Mouse (Mus musculus) NIH3T3 (cell line): ENCODE results near the gene Cass4.
A peak's percentile ranks its signal among the peaks of the same experiment; 100 is the strongest.

Experiments
- DNase-seq: peaks from one replicate; pipeline ENCODE4 v3.0.0-alpha.2; 2012; ENCODE audit warnings: low read depth

The Cass4 gene

DNA sequence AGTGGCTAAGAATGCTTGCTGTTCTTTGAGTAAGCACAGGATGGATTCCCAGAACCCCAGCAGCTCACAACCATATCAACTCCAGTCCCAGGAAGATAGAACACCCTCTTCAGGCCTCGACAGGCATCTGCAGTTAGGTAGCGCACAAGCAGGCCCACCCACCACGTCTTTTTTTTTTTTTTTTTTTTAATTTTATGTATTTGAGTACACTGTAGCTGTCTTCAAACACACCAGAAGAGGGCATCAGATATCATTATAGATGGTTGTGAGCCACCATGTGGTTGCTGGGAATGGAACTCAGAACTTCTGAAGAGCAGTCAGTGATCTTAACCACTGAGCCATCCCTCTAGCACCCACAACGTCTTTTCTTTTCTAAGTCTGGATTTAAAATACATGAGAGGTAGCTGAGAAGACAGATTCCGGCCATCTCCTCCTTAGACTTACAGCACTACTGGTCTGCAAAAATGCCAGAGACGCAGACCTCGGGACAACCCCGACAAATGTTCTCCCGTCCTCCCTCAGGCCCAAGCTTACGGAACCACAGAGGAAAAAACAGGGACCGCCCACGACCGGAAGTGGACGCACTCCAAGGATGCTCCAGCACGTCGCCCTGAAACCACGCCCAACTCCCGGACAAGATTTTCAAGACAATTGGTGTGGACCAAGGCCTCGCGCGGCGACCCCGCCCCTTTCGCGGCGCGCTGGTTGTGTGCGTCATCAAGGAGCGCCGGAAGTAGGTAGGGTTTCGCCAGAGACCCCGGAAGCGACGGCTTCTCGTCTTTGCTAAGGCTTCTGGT lies 46.4 kb downstream of the Cass4 start, which contains the start of gene Rtf2:
Gene Rtf2, plus strand, starts transcription at position 714 of the 797 bp plus-strand sequence.
- peak; percentile 100 for DNase-seq

DNA sequence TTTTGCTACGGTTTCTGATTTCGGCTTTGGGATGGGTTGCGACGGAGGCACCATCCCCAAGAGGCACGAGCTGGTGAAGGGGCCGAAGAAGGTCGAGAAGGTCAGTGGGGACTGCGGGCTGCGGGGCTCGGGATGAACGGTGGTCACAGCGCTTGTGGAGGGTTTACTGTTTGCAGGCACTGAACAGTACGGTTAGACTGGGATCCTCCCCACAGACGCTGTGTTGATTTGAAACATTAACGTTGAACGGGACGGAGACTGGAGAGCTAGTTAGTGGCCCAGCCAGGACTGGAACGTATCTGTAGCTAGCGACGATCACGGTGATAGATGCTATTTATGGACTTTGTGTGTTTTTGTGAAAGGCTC lies 47.0 kb downstream of the Cass4 start:
- DNase-seq = no peak

DNA sequence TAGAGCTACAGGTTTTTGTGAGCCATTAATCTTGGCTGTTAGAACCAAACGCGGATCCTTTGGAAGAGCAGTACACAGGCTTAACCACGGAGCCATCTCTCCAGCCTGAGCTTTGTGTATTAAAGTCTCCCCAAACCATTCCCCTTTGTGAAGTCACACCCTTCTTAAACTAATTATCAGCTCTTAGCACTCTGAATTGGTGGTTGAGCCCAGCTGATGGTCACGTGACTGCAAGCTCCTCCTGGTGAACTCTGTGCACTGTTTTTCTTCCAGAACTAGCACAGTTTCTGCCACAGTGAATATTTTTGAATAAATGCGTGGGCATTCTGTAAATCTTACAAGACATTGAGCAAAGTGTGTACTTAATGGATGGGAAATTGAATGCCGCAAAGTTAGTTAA lies 47.6 kb downstream of the Cass4 start:
- peak; percentile 51 for DNase-seq

DNA sequence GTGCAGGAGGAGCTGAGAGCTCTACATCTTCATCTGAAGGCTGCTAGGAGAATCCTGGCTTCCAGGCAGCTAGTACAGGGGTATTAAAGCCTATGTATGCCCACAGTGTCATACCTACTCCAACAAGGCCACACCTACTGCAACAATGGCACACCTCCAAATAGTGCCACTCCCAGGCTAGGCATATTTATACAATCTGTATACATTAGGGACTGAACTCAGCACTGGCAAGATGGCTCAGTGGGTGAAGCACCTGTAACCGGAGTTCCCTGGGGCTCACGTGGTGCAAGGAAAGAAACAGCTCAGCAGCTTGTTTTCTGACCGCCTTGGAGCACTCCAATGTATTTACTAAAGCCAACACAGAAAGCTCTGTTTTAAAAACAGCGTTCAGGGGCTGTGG lies 52.0 kb downstream of the Cass4 start:
- no peak for DNase-seq

DNA sequence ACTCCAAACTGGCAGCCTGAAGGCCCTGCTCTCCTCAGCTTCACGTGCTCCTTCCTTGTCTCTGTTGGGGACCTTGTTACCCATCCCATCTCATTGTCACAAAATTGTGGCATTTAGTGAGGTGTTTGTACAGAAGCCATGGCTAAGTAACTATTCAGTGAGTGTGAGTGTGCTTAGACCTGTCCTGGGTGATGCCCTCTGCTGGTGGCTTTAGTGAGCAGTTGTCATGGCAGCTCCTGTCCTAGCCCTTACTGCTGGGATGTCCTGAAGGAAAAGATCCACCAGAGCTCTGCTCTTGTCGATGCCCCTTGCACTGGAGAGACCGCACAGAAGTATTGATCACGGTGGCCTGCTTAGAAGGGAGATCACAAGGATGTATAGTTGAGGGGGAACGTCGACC lies 53.7 kb downstream of the Cass4 start:
- peak; percentile 36 for DNase-seq

DNA sequence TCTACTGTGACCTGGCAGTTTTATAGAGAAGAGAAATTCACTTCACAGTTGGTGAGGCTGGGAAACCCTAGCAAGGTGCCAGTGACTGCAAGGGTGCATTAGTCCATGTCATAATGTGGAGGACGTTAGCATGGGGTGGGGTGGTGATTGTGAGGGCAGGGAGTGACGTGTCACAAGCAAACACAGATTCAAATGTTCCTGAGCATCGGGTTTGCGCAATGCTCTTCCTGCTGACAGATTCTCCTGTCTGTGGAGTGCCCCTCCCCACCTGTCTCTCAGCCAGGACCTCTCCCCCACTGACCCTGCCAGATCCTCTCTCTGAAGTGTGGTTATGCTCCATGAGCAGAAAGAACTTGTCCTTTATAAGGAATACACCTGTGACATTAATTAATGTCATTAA lies 54.7 kb downstream of the Cass4 start:
- no peak for DNase-seq

DNA sequence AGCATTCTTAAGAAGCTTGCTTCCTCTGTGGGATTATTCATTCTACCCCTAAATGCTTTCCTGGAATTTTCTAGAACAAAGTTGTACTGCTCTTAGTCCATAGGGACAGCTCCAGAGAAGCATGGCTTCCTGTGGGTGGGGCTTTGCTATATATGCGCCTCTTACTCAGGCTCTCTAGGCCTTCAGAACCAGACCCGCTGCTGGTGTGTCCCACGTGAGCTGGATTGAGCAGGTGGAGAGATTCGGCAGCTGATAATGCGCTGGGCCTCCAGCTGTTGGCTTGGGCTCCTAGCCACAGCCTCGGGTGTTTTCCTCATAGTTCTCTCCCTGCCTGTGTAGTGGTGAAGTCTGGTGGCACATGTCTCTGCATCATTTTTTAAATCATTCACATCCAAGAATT lies 57.0 kb downstream of the Cass4 start:
- DNase-seq = no peak

DNA sequence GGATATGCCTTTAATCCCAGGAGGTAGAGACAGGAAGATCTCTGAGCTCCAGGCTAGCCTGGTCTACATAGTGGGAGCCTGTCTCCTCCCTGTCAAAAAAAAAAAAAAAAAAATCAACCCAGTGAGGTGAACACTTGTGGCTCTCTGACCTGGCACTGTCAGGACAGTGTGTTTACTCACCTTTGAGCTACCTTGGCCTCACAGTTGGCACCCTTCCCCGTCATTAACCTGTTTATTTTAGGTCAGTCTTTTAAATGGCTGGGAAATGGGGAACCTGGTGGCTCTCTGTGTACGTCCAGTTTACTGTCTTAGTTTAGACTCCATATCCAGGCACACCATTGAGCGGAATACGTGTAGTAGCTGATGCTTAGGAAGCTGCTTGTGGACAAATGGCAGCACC lies 58.4 kb downstream of the Cass4 start:
- no peak for DNase-seq

DNA sequence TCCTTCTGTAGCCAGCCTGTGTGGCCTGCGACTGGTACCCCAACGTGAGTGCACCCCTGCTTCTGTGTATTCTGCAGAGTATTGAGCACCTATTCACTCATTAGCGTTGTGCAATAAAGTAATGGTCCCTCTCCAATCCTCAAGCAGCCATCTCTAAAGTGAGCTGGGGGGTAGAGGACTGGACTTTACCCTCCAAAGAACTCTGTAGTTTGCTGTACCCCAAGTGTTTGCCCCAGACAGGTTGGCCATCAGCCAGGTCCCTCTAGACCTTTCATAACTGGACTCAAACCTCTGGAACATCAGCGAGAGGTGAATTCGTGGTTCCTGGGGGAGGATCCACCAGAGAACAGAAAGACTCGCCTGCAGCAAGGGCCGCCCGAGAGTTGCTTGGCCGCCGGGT lies 58.9 kb downstream of the Cass4 start:
- no peak for DNase-seq

DNA sequence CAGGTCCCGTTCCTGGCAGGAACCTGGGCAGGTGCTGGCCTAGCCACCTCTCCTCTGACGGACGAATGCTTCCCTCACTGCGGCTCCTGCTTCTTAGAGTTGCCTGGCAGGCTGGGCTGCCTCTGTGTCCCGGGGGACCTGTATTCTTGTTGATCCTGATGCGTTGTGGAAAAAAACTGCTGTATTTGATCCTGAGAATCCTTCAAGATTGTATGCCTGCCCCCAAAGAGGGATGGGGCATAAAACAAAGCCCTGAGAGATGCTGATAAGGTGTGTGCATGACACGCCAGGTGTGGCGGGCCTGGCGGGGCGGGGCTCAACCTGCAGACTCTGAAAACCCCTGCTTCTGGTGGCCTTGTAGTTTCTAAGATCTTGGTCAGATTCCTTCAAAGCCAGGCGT lies 64.9 kb downstream of the Cass4 start, which contains the start of gene Gcnt7:
Gene Gcnt7, minus strand, starts transcription at position 101 of the 400 bp plus-strand sequence.
- no peak for DNase-seq

DNA sequence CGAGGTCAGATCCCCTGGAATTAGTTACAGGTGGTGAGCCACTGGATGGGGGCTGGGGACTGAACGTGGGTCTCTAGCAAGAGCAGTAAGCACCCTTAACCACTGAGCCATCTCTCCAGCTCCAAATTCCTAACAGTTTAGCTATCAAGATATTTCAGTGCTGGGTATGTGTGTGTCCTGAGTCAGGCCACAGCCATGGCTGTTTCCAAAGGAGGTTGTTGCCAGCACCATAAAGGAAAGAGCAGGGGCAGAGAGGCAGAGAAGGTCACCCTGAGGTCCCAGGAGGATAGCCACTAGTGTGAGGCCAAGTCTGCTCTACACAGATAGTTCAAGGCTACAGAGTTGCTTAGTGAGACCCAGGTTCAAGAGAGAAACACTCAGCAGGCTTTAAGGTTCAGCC lies 67.1 kb downstream of the Cass4 start:
- peak; percentile 66 for DNase-seq

DNA sequence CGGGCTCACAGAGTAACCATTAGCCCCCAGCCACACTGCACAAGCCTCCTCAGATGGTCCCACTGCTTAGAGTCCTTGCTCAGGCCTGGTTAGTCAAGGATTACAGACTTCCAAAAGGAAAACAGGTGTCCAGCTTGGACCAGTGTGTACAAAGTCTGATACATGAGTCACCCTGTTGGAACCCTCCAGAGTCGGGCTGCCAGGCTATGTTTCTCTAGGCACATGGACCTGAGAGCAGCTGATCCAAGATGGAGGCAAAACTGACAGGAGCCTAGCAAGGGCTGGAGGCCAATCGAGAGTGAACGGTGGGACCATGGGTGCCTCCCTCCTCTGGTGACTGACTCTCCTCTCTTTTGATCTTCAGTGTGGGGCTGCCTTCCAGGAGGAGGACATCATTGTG lies 69.2 kb downstream of the Cass4 start:
- DNase-seq = peak; percentile 55

DNA sequence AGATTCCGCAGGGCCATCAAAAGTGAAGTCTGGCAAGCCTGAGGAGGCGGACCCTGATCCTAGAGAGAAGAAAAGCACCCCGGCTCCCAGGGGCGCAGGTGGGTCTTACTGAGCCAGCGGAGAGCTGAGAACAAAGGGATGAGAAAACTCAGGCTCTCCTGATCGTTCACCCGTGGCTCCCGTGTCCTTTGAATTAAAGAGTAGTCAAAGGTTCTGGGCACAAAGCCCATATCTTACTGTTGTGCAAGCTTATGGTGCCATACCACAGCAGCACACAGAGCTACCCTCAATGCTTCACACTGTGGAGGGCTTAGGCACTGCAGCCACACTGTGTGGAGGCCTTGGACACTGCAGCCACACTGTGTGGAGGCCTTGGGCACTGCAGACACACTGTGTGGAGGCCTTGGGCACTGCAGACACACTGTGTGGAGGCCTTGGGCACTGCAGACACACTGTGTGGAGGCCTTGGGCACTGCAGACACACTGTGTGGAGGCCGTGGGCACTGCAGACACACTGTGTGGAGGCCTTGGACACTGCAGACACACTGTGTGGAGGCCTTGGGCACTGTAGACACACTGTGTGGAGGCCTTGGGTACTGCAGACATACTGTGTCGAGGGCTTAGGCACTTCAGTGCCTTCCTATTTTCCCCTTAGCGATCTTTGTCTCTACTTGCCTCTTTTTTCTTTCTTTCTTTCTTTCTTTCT lies 73.0 kb downstream of the Cass4 start:
- DNase-seq = peak; percentile 24

DNA sequence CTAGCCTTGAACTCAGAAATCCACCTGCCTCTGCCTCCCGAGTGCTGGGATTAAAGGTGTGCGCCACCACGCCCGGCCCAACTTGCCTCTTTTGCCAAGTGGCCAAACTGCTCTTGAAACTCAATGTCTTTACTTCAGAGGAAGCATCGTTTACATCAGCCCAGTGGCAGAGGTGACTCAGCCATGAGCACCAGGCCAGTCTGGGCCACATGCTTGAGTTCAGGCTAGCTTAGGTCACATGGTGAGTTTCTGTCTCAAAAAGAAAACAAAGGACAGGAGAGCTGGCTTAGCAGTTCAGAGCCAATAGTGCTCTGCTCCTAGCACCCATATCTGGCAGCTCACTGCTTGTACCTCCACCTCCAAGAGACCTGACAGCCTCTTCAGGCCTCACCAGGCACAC lies 73.6 kb downstream of the Cass4 start:
- no peak for DNase-seq

DNA sequence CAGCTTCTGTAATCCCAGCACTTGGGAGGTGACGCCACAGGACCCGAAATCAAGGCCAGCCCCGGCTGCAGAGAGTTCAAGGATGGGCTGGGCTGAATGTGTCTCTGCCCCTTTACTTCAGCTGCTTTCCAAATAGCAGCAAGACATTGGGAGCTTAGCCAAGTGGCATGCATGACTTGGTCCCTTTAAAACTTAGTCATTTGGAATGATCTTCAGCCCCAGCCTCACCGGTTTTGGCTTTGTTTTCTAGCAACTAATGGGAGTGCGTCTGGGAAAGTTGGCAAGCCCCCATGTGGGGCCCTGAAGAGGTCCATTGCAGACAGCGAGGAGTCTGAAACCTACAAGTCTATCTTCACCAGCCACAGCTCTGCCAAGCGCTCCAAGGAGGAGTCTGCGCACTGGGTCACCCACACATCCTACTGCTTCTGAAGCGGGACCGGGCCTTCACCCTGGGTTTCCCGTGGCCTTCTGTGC lies 74.8 kb downstream of the Cass4 start:
- peak; percentile 47 for DNase-seq

DNA sequence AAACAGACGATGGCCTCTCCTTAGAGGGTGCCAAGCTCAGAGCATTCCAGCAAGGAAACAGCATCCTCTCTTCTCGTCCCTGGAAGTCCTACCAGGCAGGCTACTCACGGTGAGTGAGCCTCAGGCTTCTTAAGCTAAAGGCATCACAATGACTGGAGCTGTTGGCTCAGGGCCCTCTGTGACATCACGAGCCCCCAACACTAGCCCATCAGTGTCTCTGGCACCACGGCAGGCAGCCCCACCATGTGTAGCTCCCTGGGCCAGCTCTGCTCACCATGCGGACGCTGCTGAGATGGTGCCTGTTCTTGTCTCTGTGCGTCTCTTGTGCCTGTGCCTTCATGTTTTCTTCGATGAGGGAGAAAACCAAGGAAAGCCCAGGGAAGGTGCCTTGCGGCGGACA lies 78.7 kb downstream of the Cass4 start, which contains the start of gene Fam209:
Gene Fam209, plus strand, starts transcription at position 203 of the 400 bp plus-strand sequence.
- no peak for DNase-seq

DNA sequence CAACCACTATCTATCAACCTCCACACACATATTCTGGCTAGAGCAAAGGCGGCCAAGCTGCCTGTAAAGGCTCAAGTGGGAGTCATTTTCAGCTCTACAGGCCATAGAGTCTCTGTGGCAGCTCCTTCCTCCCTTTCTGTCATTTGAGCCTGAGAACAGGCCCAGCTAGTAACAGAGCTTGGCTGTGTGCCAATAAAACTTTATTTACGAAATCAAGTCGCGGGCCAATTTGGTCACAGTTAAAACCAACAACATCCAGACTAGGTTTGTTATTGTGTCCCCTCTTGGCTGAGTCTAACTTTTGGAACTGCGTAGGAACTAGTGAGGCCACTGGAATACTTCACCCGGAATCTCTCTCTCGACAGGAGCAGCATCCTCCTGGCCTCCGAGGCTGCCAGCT lies 80.0 kb downstream of the Cass4 start:
- DNase-seq = peak; percentile 20

DNA sequence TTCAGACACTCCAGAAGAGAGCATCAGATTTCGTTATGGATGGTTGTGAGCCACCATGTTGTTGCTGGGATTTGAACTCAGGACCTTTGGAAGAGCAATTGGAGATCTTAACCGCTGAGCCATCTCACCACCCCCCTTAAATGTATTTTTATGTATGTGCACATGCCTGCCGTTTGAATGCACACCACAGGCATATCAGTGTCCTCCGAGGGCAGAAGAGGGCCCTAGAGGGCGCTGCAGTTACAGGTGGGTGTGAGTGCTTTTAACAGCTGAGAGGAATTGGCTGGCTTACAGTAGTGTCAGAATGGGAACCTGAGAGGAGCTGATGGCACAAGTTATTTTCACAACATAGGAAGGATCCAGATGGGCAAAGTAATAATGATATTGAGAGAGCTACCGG lies 81.4 kb downstream of the Cass4 start:
- DNase-seq = peak; percentile 44

DNA sequence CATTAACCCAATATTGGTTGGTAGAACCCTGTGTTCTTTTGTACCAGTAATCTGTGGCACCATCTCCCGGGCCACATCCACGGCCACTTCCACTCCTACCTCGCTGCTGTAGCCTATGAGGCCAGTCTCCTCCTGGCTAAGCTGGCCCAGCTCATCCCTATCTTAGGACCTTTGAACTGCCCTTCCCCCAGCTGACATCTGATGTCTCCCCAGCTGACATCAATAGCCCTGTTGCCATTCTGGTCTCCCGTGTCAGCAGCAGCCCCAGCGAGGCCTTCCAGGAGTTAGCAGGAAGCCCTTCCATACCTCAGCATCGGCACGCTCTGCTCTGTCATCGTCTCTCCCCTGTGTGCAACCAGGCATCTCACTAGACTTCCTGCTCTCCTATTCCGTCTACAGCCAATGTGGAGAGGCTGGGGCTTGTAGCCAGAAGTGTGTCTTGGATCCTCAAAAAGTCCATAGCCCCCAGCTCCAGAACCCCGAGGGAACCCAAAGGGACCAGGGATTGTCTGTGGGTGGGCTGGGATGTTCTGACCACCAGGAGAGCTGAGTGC lies 83.2 kb downstream of the Cass4 start:
- no peak for DNase-seq

DNA sequence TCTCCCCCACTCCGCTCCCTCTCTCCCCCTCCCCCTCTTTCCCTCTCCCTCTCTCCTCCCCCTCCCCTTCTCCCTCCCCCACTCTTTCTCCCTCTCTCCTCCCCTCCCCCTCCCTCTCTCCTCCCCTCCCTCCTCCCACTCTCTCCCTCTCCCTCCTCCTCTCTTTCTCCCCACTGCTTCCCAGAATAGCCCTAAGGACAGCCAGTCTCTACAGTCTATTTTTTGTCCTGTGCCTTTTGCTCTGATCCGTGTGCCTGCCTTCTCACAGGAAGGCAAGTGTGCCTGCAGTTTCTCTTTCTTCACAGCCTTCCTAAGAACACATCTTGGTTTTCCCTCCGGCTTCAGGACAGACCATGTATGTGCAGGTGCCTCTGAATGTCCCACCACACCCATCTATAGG lies 83.8 kb downstream of the Cass4 start:
- no peak for DNase-seq

DNA sequence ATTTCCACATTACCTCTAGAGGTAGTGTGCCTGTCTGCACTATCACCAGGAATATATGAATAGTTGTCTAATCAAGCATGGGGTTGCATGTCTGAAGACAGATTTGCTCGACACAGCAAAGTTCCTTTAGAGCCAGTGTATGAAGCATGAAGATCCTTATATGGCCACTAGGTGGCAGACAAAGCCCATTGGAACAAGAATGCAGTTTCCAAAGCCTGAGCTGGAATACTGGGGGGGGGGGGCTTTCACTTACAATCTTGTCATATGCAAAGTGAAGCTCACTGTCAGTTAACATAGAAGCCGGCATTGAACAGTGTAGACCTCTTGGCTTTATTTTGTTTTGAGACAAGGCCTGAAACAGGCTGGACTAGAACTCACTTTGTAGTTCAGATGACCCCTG lies 84.3 kb downstream of the Cass4 start:
- peak; percentile 84 for DNase-seq

DNA sequence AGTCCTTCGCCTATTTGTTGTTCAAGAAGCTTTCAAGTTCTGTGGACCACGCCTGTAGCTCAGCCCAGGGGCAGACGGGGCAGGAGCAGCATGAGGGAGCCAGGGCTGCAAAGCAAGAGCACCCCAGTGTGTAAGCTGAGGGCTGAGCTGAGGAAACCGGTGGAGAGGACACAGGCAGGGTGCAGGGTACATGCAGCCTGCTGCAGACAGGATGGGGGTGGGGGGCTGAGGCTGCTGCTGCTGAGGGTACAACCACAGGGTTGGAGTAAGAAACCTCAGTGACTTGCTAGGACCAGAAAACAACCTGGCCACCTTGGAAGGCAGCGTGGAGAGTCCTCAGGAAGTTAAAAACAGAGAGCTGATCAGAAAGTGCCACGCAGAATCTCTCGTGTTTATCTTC lies 86.7 kb downstream of the Cass4 start:
- no peak for DNase-seq
